Mouse (Mus musculus) ES-Bruce4 (cell line): ENCODE data around the gene Ppp2r2c.

ENCODE experiments used
- CTCF ChIP-seq: IDR thresholded peaks from one replicate; pipeline ENCODE4 v1.8.1; 2011; ENCODE audit warnings: low read depth, low read length
- EP300 ChIP-seq: IDR thresholded peaks from 2 replicates; pipeline ENCODE4 v1.6.1; 2011; ENCODE audit warnings: low read depth, low read length; ENCODE audit not compliant: insufficient read depth
- POLR2A ChIP-seq: IDR thresholded peaks from one replicate; pipeline ENCODE4 v1.8.1; 2011; ENCODE audit warnings: low read length; ENCODE audit not compliant: insufficient read depth

GRCm38 (mm10) chr5:36867561-36867960 lies 752 bp upstream of the Ppp2r2c start:
- TF ChIP-seq CTCF (no peak), POLR2A (no peak), EP300 (no peak)
